Mouse (Mus musculus) hindbrain, embryonic 16.5 days (tissue): ENCODE data around the gene Med25. TPM values are rescaled to one million over a fixed set of nuclear protein-coding genes. Genes with fewer than 3 reads are reported as not detected.

Experiments used
- ATAC-seq: fragments of 200-750 bp; cut with Nextera tagmentation; 2 replicates; pipeline ENCODE4 v1.8.0; 2017; ENCODE audit warnings: moderate TSS enrichment, moderate library complexity
- H3K27ac ChIP-seq: fragments of 300-500 bp; sonication (generic); 2 replicates; pipeline ENCODE4 v1.5.1; 2014; ENCODE audit warnings: low read depth, mild to moderate bottlenecking, control low read depth, low read length, moderate library complexity
- H3K27me3 ChIP-seq: fragments of 300-500 bp; sonication (generic); replicated peaks from 2 replicates; pipeline ENCODE4 v1.6.1; 2014; ENCODE audit warnings: low read length; ENCODE audit not compliant: control insufficient read depth, insufficient read depth
- H3K36me3 ChIP-seq: fragments of 300-500 bp; sonication (generic); 2 replicates; pipeline ENCODE4 v1.6.1; 2014; ENCODE audit warnings: mild to moderate bottlenecking, low read length, moderate library complexity, mixed read lengths; ENCODE audit not compliant: control insufficient read depth, insufficient read depth
- H3K4me1 ChIP-seq: fragments of 300-500 bp; sonication (generic); 2 replicates; pipeline ENCODE4 v1.6.1; 2014; ENCODE audit warnings: low read depth, low read length; ENCODE audit not compliant: control insufficient read depth, insufficient read depth
- H3K4me2 ChIP-seq: fragments of 300-500 bp; sonication (generic); 2 replicates; pipeline ENCODE4 v1.6.1; 2014; ENCODE audit warnings: mild to moderate bottlenecking, low read length, control low read depth, moderate library complexity
- H3K4me3 ChIP-seq: fragments of 300-500 bp; sonication (generic); 2 replicates; pipeline ENCODE4 v1.5.1; 2014; ENCODE audit warnings: mild to moderate bottlenecking, low read length, control low read depth, moderate library complexity
- H3K9ac ChIP-seq: fragments of 300-500 bp; sonication (generic); 2 replicates; pipeline ENCODE4 v1.6.1; 2014; ENCODE audit warnings: low read depth, mild to moderate bottlenecking, control low read depth, low read length, moderate library complexity
- H3K9me3 ChIP-seq: fragments of 300-500 bp; sonication (generic); 2 replicates; pipeline ENCODE4 v1.6.1; 2014; ENCODE audit warnings: mild to moderate bottlenecking, low read length, moderate library complexity; ENCODE audit not compliant: control insufficient read depth
- WGBS: fragments of 180-500 bp; shearing (Covaris S2); extraction: QIAGEN DNeasy Blood & Tissue Kit; methylation state at CpG from one replicate; pipeline ENCODE4 v1.1.7; 2014; 5-methylcytosine and 5-hydroxymethylcytosine counted together
- polyA plus RNA-seq: library from polyadenylated mRNA; unstranded; fragments of >200 nt; fragmentation: Nextera tagmentation; extraction: Ambion mirVana; gene quantifications from 2 replicates; pipeline ENCODE4 v1.2.1, GENCODE M21; 2015

Med25 gene
- polyA plus RNA-seq, 1 experiment from 2014 or later = 136 TPM

GRCm38 (mm10) chr7:44895593-44896434 lies 3.3 kb upstream of the Med25 start, which contains the start of gene Fuz:
TSS of gene Fuz (plus strand) at chr7:44896079.
- Histone ChIP-seq H3K4me1 (peaks cover 33% of the 10 kb centered on the region), H3K4me3 (peak within 1 kb of the TSS; percentile 79), H3K27ac (peak within 1 kb of the TSS; percentile 92), H3K27me3 (no peaks in the 10 kb centered on the region), H3K4me2 (peak within 1 kb of the TSS; percentile 87), H3K9ac (peak within 1 kb of the TSS; percentile 84), H3K9me3 (no peaks in the 10 kb centered on the region), H3K36me3 (peaks cover 7% of the 10 kb centered on the region)
- under 1% methylated on average over 34 of the region's 34 CpGs for WGBS
- peak; percentile 81 for ATAC-seq

- peak overlapping the region; percentile 79 for H3K4me3 ChIP-seq
- peak overlapping the region; percentile 19 for H3K9ac ChIP-seq
- peaks cover 39% of the 10 kb centered on the region for H3K4me1 ChIP-seq
- H3K27me3 ChIP-seq = no peaks in the 10 kb centered on the region
- no peak for ATAC-seq
- WGBS = 15% methylated on average over 7 of the region's 7 CpGs
- H3K9me3 ChIP-seq = no peaks in the 10 kb centered on the region
- H3K36me3 ChIP-seq = peaks cover 7% of the 10 kb centered on the region
- peak overlapping the region; percentile 92 for H3K27ac ChIP-seq
- H3K4me2 ChIP-seq = peak overlapping the region; percentile 87
Measured at GRCm38 (mm10) chr7:44895206-44895592, 2.7 kb upstream of the Med25 start.

- ATAC-seq = no peak
- H3K4me2 ChIP-seq = no peak overlapping the region
- H3K36me3 ChIP-seq = peaks cover 1% of the 10 kb centered on the region; the same call in 1 of the 2 replicates
- H3K9me3 ChIP-seq = no peaks in the 10 kb centered on the region
- H3K9ac ChIP-seq = no peak overlapping the region
- 90% methylated on average over 3 of the region's 3 CpGs for WGBS
- H3K27me3 ChIP-seq = no peaks in the 10 kb centered on the region
- peaks cover 44% of the 10 kb centered on the region for H3K4me1 ChIP-seq
- H3K4me3 ChIP-seq = no peak overlapping the region
- peak overlapping the region; percentile 54 for H3K27ac ChIP-seq
Measured at GRCm38 (mm10) chr7:44894175-44894574, 1.7 kb upstream of the Med25 start.

- Histone ChIP-seq H3K36me3 (peaks cover 5% of the 10 kb centered on the region; the same call in 1 of the 2 replicates), H3K27me3 (no peaks in the 10 kb centered on the region), H3K4me2 (peak overlapping the region; percentile 59), H3K4me1 (peaks cover 50% of the 10 kb centered on the region), H3K9ac (0 out of 2 replicates have a peak overlapping the region, but pooled peaks have one; percentile 17), H3K4me3 (peak overlapping the region; percentile 28), H3K27ac (peak overlapping the region; percentile 84), H3K9me3 (no peaks in the 10 kb centered on the region)
- WGBS = 8% methylated on average over 8 of the region's 8 CpGs
- ATAC-seq = no peak
Measured at GRCm38 (mm10) chr7:44893197-44893596, 685 bp upstream of the Med25 start.

GRCm38 (mm10) chr7:44891611-44892010 lies 901 bp downstream of the Med25 start:
- H3K36me3 ChIP-seq = peaks cover 5% of the 10 kb centered on the region
- H3K4me3 ChIP-seq = peak overlapping the region; percentile 92
- peaks cover 42% of the 10 kb centered on the region for H3K4me1 ChIP-seq
- ATAC-seq = no peak
- H3K27ac ChIP-seq = peak overlapping the region; percentile 98
- no peaks in the 10 kb centered on the region for H3K27me3 ChIP-seq
- H3K9me3 ChIP-seq = no peaks in the 10 kb centered on the region
- H3K4me2 ChIP-seq = peak overlapping the region; percentile 97
- 11% methylated on average over 6 of the region's 6 CpGs for WGBS
- H3K9ac ChIP-seq = peak overlapping the region; percentile 92

- H3K4me3 ChIP-seq = peak overlapping the region; percentile 92
- H3K9ac ChIP-seq = peak overlapping the region; percentile 92; the same call in 1 of the 2 replicates
- peaks cover 5% of the 10 kb centered on the region for H3K36me3 ChIP-seq
- 52% methylated on average over 4 of the region's 4 CpGs for WGBS
- H3K4me2 ChIP-seq = peak overlapping the region; percentile 97
- H3K4me1 ChIP-seq = peaks cover 39% of the 10 kb centered on the region
- no peaks in the 10 kb centered on the region for H3K9me3 ChIP-seq
- H3K27me3 ChIP-seq = no peaks in the 10 kb centered on the region
- H3K27ac ChIP-seq = no peak overlapping the region
- ATAC-seq = no peak
Measured at GRCm38 (mm10) chr7:44890737-44891136, 1.8 kb downstream of the Med25 start.

GRCm38 (mm10) chr7:44890180-44890579 lies 2.3 kb downstream of the Med25 start:
- no peaks in the 10 kb centered on the region for H3K9me3 ChIP-seq
- H3K9ac ChIP-seq = no peak overlapping the region
- no peak overlapping the region for H3K4me3 ChIP-seq
- peaks cover 38% of the 10 kb centered on the region for H3K4me1 ChIP-seq
- H3K4me2 ChIP-seq = peak overlapping the region; percentile 97
- ATAC-seq = no peak
- WGBS = 85% methylated on average over 6 of the region's 7 CpGs
- no peaks in the 10 kb centered on the region for H3K27me3 ChIP-seq
- peaks cover 6% of the 10 kb centered on the region for H3K36me3 ChIP-seq
- H3K27ac ChIP-seq = no peak overlapping the region

GRCm38 (mm10) chr7:44888256-44889105 lies 4.0 kb downstream of the Med25 start:
- ATAC-seq = no peak
- Histone ChIP-seq H3K27me3 (no peaks in the 10 kb centered on the region), H3K27ac (no peak overlapping the region), H3K36me3 (peaks cover 18% of the 10 kb centered on the region), H3K4me2 (no peak overlapping the region), H3K9ac (no peak overlapping the region), H3K9me3 (no peaks in the 10 kb centered on the region), H3K4me3 (no peak overlapping the region), H3K4me1 (peaks cover 32% of the 10 kb centered on the region)
- 71% methylated on average over 13 of the region's 13 CpGs for WGBS

- H3K27ac ChIP-seq = no peak overlapping the region
- H3K27me3 ChIP-seq = no peaks in the 10 kb centered on the region
- ATAC-seq = no peak
- H3K4me1 ChIP-seq = peaks cover 27% of the 10 kb centered on the region
- no peaks in the 10 kb centered on the region for H3K9me3 ChIP-seq
- H3K4me2 ChIP-seq = no peak overlapping the region
- no peak overlapping the region for H3K4me3 ChIP-seq
- 86% methylated on average over 7 of the region's 7 CpGs for WGBS
- no peak overlapping the region for H3K9ac ChIP-seq
- peaks cover 32% of the 10 kb centered on the region for H3K36me3 ChIP-seq
Measured at GRCm38 (mm10) chr7:44886964-44887363, 5.5 kb downstream of the Med25 start.
